Mouse (Mus musculus) central nervous system, embryonic 18 days (tissue): ENCODE measurements around the gene Gm14781. TPM values are rescaled to one million over a fixed set of nuclear protein-coding genes. Genes with fewer than 3 reads are reported as not detected.

Experiments used
- polyA plus RNA-seq: library from polyadenylated mRNA; depleted of rRNA; stranded (reverse); fragments of >200 nt; gene quantifications from 2 replicates; pipeline ENCODE4 v1.2.3, GENCODE M21; 2012; rRNA removed

The Gm14781 gene
- not detected in 2 replicates for polyA plus RNA-seq

DNA sequence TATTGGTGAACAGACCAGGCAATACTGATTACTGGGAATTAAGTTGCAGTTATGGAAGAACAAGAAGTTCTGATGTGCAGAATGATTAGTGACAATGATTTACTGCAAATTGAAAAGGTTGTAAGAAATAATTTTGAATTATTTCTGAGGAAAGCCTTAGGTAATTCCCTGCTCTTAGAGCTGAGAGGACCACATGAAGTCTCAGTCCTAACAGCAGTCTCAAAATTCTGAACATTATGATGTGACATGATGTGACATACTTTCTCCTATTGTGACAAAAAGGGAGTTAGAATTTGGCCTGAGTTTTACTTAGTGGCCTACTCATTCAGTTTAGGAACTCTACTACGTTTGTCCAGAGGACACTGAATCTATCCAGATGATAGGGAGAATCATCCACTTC, at the start of gene Gm14781:
Gm14781 (plus strand) TSS at position 301 of the 400 bp plus-strand sequence.

Other genes starting within 250 kb of the Gm14781 start
- gene Gm5072, start 239.7 kb upstream of the Gm14781 start, polyA plus RNA-seq: not detected in 2 replicates
- gene Gm8914, start 152.1 kb upstream of the Gm14781 start, polyA plus RNA-seq: not detected in 2 replicates
- gene 1700084M14Rik, start 56.3 kb upstream of the Gm14781 start, polyA plus RNA-seq: not detected in 2 replicates
- gene Mageb5, start 150.8 kb downstream of the Gm14781 start, polyA plus RNA-seq: not detected in 2 replicates